Mouse (Mus musculus) ES-E14 (cell line): ENCODE measurements around the gene Ssc4d. TPM values are rescaled to one million over a fixed set of nuclear protein-coding genes. Genes with fewer than 3 reads are reported as not detected.

Experiments used
- DNase-seq: peaks from one replicate; pipeline ENCODE4 v3.0.0-alpha.2; 2013; ENCODE audit warnings: low read depth, low spot score
- H3K27ac ChIP-seq: 2 replicates; pipeline ENCODE4 v1.5.1; 2012; ENCODE audit warnings: low read depth, mild to moderate bottlenecking, low read length, moderate library complexity, mixed read lengths; ENCODE audit not compliant: poor library complexity, insufficient read depth, severe bottlenecking
- H3K36me3 ChIP-seq: 2 replicates; pipeline ENCODE4 v1.6.1; 2012; ENCODE audit warnings: mild to moderate bottlenecking, low read length, moderate library complexity, mixed read lengths; ENCODE audit not compliant: control insufficient read depth, poor library complexity, insufficient read depth, severe bottlenecking
- H3K4me1 ChIP-seq, 2 experiments: fragments of 150-350 bp in 1 of 2; sonication (generic) in 1 of 2; 2 replicates each; pipeline ENCODE4 v1.6.1; 2012; ENCODE audit warnings: low read length in 2 of 2, mild to moderate bottlenecking in 1 of 2, mixed read lengths in 1 of 2; ENCODE audit not compliant: control insufficient read depth in 2 of 2, insufficient read depth in 2 of 2, poor library complexity in 1 of 2
- H3K4me3 ChIP-seq, 2 experiments: fragments of 150-350 bp in 1 of 2; sonication (generic) in 1 of 2; 2 replicates each; pipeline ENCODE4 v1.5.1; 2012; ENCODE audit warnings: low read length in 2 of 2, low read depth in 1 of 2, mild to moderate bottlenecking in 1 of 2, mixed read lengths in 1 of 2; ENCODE audit not compliant: insufficient read depth in 1 of 2, poor library complexity in 1 of 2, severe bottlenecking in 1 of 2
- H3K9ac ChIP-seq: 2 replicates; pipeline ENCODE4 v1.6.1; 2012; ENCODE audit warnings: low read depth, mild to moderate bottlenecking, low read length, mixed read lengths; ENCODE audit not compliant: poor library complexity, insufficient read depth, severe bottlenecking
- H3K9me3 ChIP-seq: fragments of 150-350 bp; sonication (generic); 2 replicates; pipeline ENCODE4 v1.6.1; 2012; ENCODE audit warnings: low read depth, mild to moderate bottlenecking, low read length; ENCODE audit not compliant: control insufficient read depth, insufficient read depth
- CHD2 ChIP-seq: IDR thresholded peaks from 2 replicates; pipeline ENCODE4 v1.6.1; 2014; ENCODE audit warnings: mild to moderate bottlenecking, low read depth, low read length, inconsistent platforms
- HCFC1 ChIP-seq: IDR thresholded peaks from 2 replicates; pipeline ENCODE4 v1.6.1; 2012; ENCODE audit warnings: low read length, inconsistent platforms, borderline replicate concordance; ENCODE audit not compliant: insufficient read depth
- MAFK ChIP-seq: IDR thresholded peaks from 2 replicates; pipeline ENCODE4 v1.6.1; 2014; ENCODE audit warnings: mild to moderate bottlenecking, low read depth, low read length, inconsistent platforms; ENCODE audit not compliant: insufficient read depth
- ZC3H11A ChIP-seq: IDR thresholded peaks from 2 replicates; pipeline ENCODE4 v1.6.1; 2012; ENCODE audit warnings: low read depth, mild to moderate bottlenecking, inconsistent platforms, low read length, borderline replicate concordance
- ZNF384 ChIP-seq: IDR thresholded peaks from 2 replicates; pipeline ENCODE4 v1.6.1; 2012; ENCODE audit warnings: low read depth, low read length, inconsistent platforms
- in situ Hi-C, 2 experiments: fragments of 600-800 bp; cut with MboI; formaldehyde crosslinking; loops; one replicate each; pipeline ENCODE4 v1.15.1; 2025; ENCODE audit warnings: low sequenced_read_pairs in 2 of 2, inconsistent platforms in 1 of 2; ENCODE audit not compliant: unreplicated experiment in 2 of 2
- total RNA-seq: library from RNA; depleted of rRNA; stranded (reverse); fragments of 300-350 nt; gene quantifications from 2 replicates; pipeline ENCODE4 v1.2.3, GENCODE M21; 2012

The Ssc4d gene
- total RNA-seq, 1 experiment: 11.0 TPM

GRCm38 (mm10) chr5:135923901-135924300 lies 50.4 kb downstream of the Ssc4d start:
- in situ Hi-C loops: no loop called here
- TF ChIP-seq ZC3H11A: no peak
- Histone ChIP-seq H3K4me3 (no peak overlapping the region), H3K36me3 (peaks cover 68% of the 10 kb centered on the region), H3K9ac (no peak overlapping the region), H3K27ac (no peak overlapping the region), H3K9me3 (no peaks in the 10 kb centered on the region), H3K4me1 (peaks cover 0 to 11% of the 10 kb centered on the region in 2 experiments; a peak in 2 of 4 replicates)
- no peak for DNase-seq

- in situ Hi-C loops: no loop called here
- Histone ChIP-seq H3K27ac (no peak overlapping the region), H3K4me3 (no peak overlapping the region), H3K9me3 (no peaks in the 10 kb centered on the region), H3K36me3 (peaks cover 78% of the 10 kb centered on the region), H3K9ac (no peak overlapping the region), H3K4me1 (peaks cover 0 to 26% of the 10 kb centered on the region in 2 experiments; a peak in 1 of 4 replicates)
- DNase-seq: no peak
- TF ChIP-seq ZC3H11A (no peak), ZNF384 (no peak), HCFC1 (no peak), MAFK (no peak), CHD2 (no peak)
These were observed 54.4 kb downstream of the Ssc4d start for GRCm38 (mm10) chr5:135919902-135920301.

GRCm38 (mm10) chr5:135918593-135918992 lies 55.7 kb downstream of the Ssc4d start:
- Histone ChIP-seq H3K27ac (no peak overlapping the region), H3K9ac (no peak overlapping the region), H3K9me3 (no peaks in the 10 kb centered on the region), H3K36me3 (peaks cover 81% of the 10 kb centered on the region), H3K4me3 (no peak overlapping the region), H3K4me1 (peaks cover 8 to 33% of the 10 kb centered on the region in 2 experiments; a peak in 2 of 4 replicates)
- no peak for DNase-seq
- TF ChIP-seq ZNF384 (no peak), ZC3H11A (no peak), CHD2 (no peak), HCFC1 (no peak), MAFK (no peak)
- in situ Hi-C loops: no loop called here

GRCm38 (mm10) chr5:135918059-135918437 lies 56.3 kb downstream of the Ssc4d start:
- Histone ChIP-seq H3K4me1 (peaks cover 9 to 33% of the 10 kb centered on the region in 2 experiments; a peak in 2 of 4 replicates), H3K9ac (no peak overlapping the region), H3K9me3 (no peaks in the 10 kb centered on the region), H3K27ac (no peak overlapping the region), H3K36me3 (peaks cover 80% of the 10 kb centered on the region), H3K4me3 (no peak overlapping the region)
- in situ Hi-C loops: no loop called here
- DNase-seq: no peak
- TF ChIP-seq CHD2 (no peak), HCFC1 (no peak), ZNF384 (no peak), MAFK (no peak), ZC3H11A (no peak)
